Mouse (Mus musculus) MEL (cell line): ENCODE measurements at regions not wholly inside any gene's neighbourhood (a gene's known extent, or its start where the extent isn't known, plus 50 kb on each side); places are given as distances from the start of the nearest gene placed in this dataset.

Source experiments
- DNase-seq: peaks from one replicate; pipeline ENCODE4 v3.0.0; 2011; ENCODE audit warnings: low read depth, low spot score
- H3K27ac ChIP-seq: 2 replicates; pipeline ENCODE4 v1.5.1; 2012; ENCODE audit warnings: low read depth, mild to moderate bottlenecking, control low read depth, low read length, moderate library complexity; ENCODE audit not compliant: control insufficient read depth
- H3K27me3 ChIP-seq, 2 experiments: fragments of 150-350 bp in 1 of 2; sonication (generic) in 1 of 2; 2 replicates each; pipeline ENCODE4 v1.6.1; 2012; ENCODE audit warnings: low read length in 2 of 2, mild to moderate bottlenecking in 2 of 2, improper control_type of control experiment in 1 of 2, moderate library complexity in 1 of 2; ENCODE audit not compliant: insufficient read depth in 2 of 2, control insufficient read depth in 1 of 2
- H3K36me3 ChIP-seq, 2 experiments: 2 replicates each; pipeline ENCODE4 v1.6.1; 2012 to 2014; ENCODE audit warnings: low read length in 2 of 2, improper control_type of control experiment in 1 of 2, inconsistent platforms in 1 of 2, mild to moderate bottlenecking in 1 of 2; ENCODE audit not compliant: insufficient read depth in 2 of 2, control insufficient read depth in 1 of 2
- H3K4me1 ChIP-seq, 2 experiments: fragments of 150-350 bp in 1 of 2; sonication (generic) in 1 of 2; 2 replicates each; pipeline ENCODE4 v1.6.1; 2012; ENCODE audit warnings: low read length in 2 of 2, improper control_type of control experiment in 1 of 2, mild to moderate bottlenecking in 1 of 2; ENCODE audit not compliant: insufficient read depth in 2 of 2, control insufficient read depth in 1 of 2
- H3K4me3 ChIP-seq, 2 experiments: fragments of 150-350 bp in 1 of 2; sonication (generic) in 1 of 2; 2 replicates each; pipeline ENCODE4 v1.5.1; 2012; ENCODE audit warnings: low read depth in 2 of 2, low read length in 2 of 2, mild to moderate bottlenecking in 2 of 2, moderate library complexity in 2 of 2, control low read depth in 1 of 2, improper control_type of control experiment in 1 of 2; ENCODE audit not compliant: control insufficient read depth in 1 of 2, insufficient read depth in 1 of 2
- H3K79me2 ChIP-seq: 2 replicates; pipeline ENCODE4 v1.6.1; 2012; ENCODE audit warnings: mild to moderate bottlenecking, low read length, moderate library complexity; ENCODE audit not compliant: control insufficient read depth, poor library complexity, insufficient read depth
- H3K9ac ChIP-seq: 2 replicates; pipeline ENCODE4 v1.6.1; 2012; ENCODE audit warnings: low read depth, mild to moderate bottlenecking, control low read depth, low read length, moderate library complexity; ENCODE audit not compliant: control insufficient read depth, poor library complexity, severe bottlenecking
- H3K9me3 ChIP-seq: fragments of 150-350 bp; sonication (generic); replicated peaks from 2 replicates; pipeline ENCODE4 v1.6.1; 2012; ENCODE audit warnings: mild to moderate bottlenecking, low read length, improper control_type of control experiment, moderate library complexity; ENCODE audit not compliant: insufficient read depth
- CHD1 ChIP-seq: IDR thresholded peaks from 2 replicates; pipeline ENCODE4 v1.6.1; 2012; ENCODE audit warnings: low read depth, mild to moderate bottlenecking, inconsistent platforms, low read length, improper control_type of control experiment
- CTCF ChIP-seq, 3 experiments: IDR thresholded peaks in 2 of 3; conservative IDR thresholded peaks in 1 of 3; 2 replicates each; pipeline ENCODE4 v1.5.1; 2011 to 2012; ENCODE audit warnings: low read length in 3 of 3, low read depth in 2 of 3, mild to moderate bottlenecking in 2 of 3, improper control_type of control experiment in 1 of 3, inconsistent platforms in 1 of 3, mixed read lengths in 1 of 3, moderate library complexity in 1 of 3; ENCODE audit not compliant: control insufficient read depth in 1 of 3, insufficient read depth in 1 of 3, poor library complexity in 1 of 3, severe bottlenecking in 1 of 3
- E2F4 ChIP-seq: IDR thresholded peaks from 2 replicates; pipeline ENCODE4 v1.6.1; 2011; ENCODE audit warnings: low read depth, low read length, improper control_type of control experiment, borderline replicate concordance
- ELF1 ChIP-seq: IDR thresholded peaks from 2 replicates; pipeline ENCODE4 v1.6.1; 2014; ENCODE audit warnings: low read depth, mild to moderate bottlenecking, inconsistent platforms, low read length, improper control_type of control experiment, moderate library complexity
- EP300 ChIP-seq, 2 experiments: IDR thresholded peaks; 2 replicates each; pipeline ENCODE4 v1.6.1; 2011; ENCODE audit warnings: improper control_type of control experiment in 2 of 2, low read length in 2 of 2, low read depth in 1 of 2, mild to moderate bottlenecking in 1 of 2
- ETS1 ChIP-seq: IDR thresholded peaks from 2 replicates; pipeline ENCODE4 v1.6.1; 2012; ENCODE audit warnings: low read depth, mild to moderate bottlenecking, inconsistent platforms, low read length, improper control_type of control experiment, moderate library complexity
- MAFK ChIP-seq: IDR thresholded peaks from 2 replicates; pipeline ENCODE4 v1.6.1; 2011; ENCODE audit warnings: low read depth, mild to moderate bottlenecking, low read length, improper control_type of control experiment, borderline replicate concordance
- MAX ChIP-seq: IDR thresholded peaks from 2 replicates; pipeline ENCODE4 v1.6.1; 2011; ENCODE audit warnings: low read length, improper control_type of control experiment
- MAZ ChIP-seq: IDR thresholded peaks from 2 replicates; pipeline ENCODE4 v1.6.1; 2012; ENCODE audit warnings: low read depth, mild to moderate bottlenecking, inconsistent platforms, low read length, improper control_type of control experiment
- RAD21 ChIP-seq: IDR thresholded peaks from 2 replicates; pipeline ENCODE4 v1.6.1; 2011; ENCODE audit warnings: mild to moderate bottlenecking, low read depth, low read length, improper control_type of control experiment
- SIN3A ChIP-seq: IDR thresholded peaks from 2 replicates; pipeline ENCODE4 v1.6.1; 2012; ENCODE audit warnings: low read length, improper control_type of control experiment, inconsistent platforms
- TAL1 ChIP-seq: IDR thresholded peaks from 2 replicates; pipeline ENCODE4 v1.6.1; 2012; ENCODE audit warnings: mild to moderate bottlenecking, inconsistent platforms, low read length, moderate library complexity, mixed read lengths
- TBP ChIP-seq: IDR thresholded peaks from 2 replicates; pipeline ENCODE4 v1.8.0; 2011; ENCODE audit warnings: low read depth, low read length, improper control_type of control experiment
- TCF12 ChIP-seq: IDR thresholded peaks from 2 replicates; pipeline ENCODE4 v1.6.1; 2014; ENCODE audit warnings: low read depth, mild to moderate bottlenecking, inconsistent platforms, low read length, improper control_type of control experiment, moderate library complexity
- USF2 ChIP-seq, 2 experiments: IDR thresholded peaks; 2 replicates each; pipeline ENCODE4 v1.6.1; 2011 to 2012; ENCODE audit warnings: improper control_type of control experiment in 2 of 2, low read length in 2 of 2, borderline replicate concordance in 1 of 2, inconsistent platforms in 1 of 2, low read depth in 1 of 2, mild to moderate bottlenecking in 1 of 2; ENCODE audit not compliant: insufficient read depth in 1 of 2

GRCm38 (mm10) chr13:82265170-82265569, 482.3 kb downstream of the Cetn3 start:
- no peak overlapping the region for H3K9ac ChIP-seq
- H3K27ac ChIP-seq: no peak overlapping the region
- no peak overlapping the region for H3K4me3 ChIP-seq
- no peak for DNase-seq
- H3K4me1 ChIP-seq: no peaks in the 10 kb centered on the region
- H3K36me3 ChIP-seq: no peaks in the 10 kb centered on the region
- TF ChIP-seq MAFK (no peak), MAZ (no peak), CHD1 (no peak)
- H3K27me3 ChIP-seq: no peaks in the 10 kb centered on the region
- H3K9me3 ChIP-seq: no peaks in the 10 kb centered on the region
- no peaks in the 10 kb centered on the region for H3K79me2 ChIP-seq

- no peak for DNase-seq
- no peak overlapping the region for H3K4me3 ChIP-seq
Observed at GRCm38 (mm10) chr13:82265736-82266135, 482.9 kb downstream of the Cetn3 start.

GRCm38 (mm10) chr13:82274733-82275132, 491.9 kb downstream of the Cetn3 start:
- 0 out of 2 replicates have a peak, but pooled peaks have one; percentile 3 for TF ChIP-seq ETS1
- TF ChIP-seq EP300 (IDR thresholded peaks at IDR 0.05; ENCODE audit: low read depth in 1 of 2, low read length in 2 of 2): 0 out of 4 replicates have a peak, but pooled peaks of 1 of the 2 experiments have one; percentile 4
- 0 out of 2 replicates have a peak, but pooled peaks have one; percentile 8 for TF ChIP-seq TCF12
- TF ChIP-seq USF2 (IDR thresholded peaks at IDR 0.05; ENCODE audit: borderline replicate concordance in 1 of 2, insufficient read depth in 1 of 2, low read depth in 1 of 2, low read length in 2 of 2): no peak
- peak; percentile 10 for DNase-seq
- H3K9me3 ChIP-seq: no peaks in the 10 kb centered on the region
- no peaks in the 10 kb centered on the region for H3K36me3 ChIP-seq
- H3K4me3 ChIP-seq: no peak overlapping the region
- no peaks in the 10 kb centered on the region for H3K4me1 ChIP-seq
- no peaks in the 10 kb centered on the region for H3K27me3 ChIP-seq
- H3K9ac ChIP-seq: no peak overlapping the region
- no peaks in the 10 kb centered on the region for H3K79me2 ChIP-seq
- H3K27ac ChIP-seq: no peak overlapping the region

More at GRCm38 (mm10) chr13:82265736-82266135, 482.9 kb downstream of the Cetn3 start:
- no peaks in the 10 kb centered on the region for H3K36me3 ChIP-seq
- no peaks in the 10 kb centered on the region for H3K4me1 ChIP-seq
- no peak overlapping the region for H3K27ac ChIP-seq
- no peaks in the 10 kb centered on the region for H3K79me2 ChIP-seq
- H3K27me3 ChIP-seq: no peaks in the 10 kb centered on the region
- no peaks in the 10 kb centered on the region for H3K9me3 ChIP-seq
- TF ChIP-seq USF2 (IDR thresholded peaks at IDR 0.05; ENCODE audit: borderline replicate concordance in 1 of 2, insufficient read depth in 1 of 2, low read depth in 1 of 2, low read length in 2 of 2): no peak
- TF ChIP-seq CTCF (IDR thresholded peaks at IDR 0.05 in 2 of 3, conservative IDR thresholded peaks at IDR 0.05 in 1 of 3; ENCODE audit: control insufficient read depth in 1 of 3, insufficient read depth in 1 of 3, low read depth in 2 of 3, low read length in 3 of 3, poor library complexity in 1 of 3, severe bottlenecking in 1 of 3): no peak
- TF ChIP-seq, all 39 proteins: peak for 0
- no peak overlapping the region for H3K9ac ChIP-seq

- H3K79me2 ChIP-seq: no peaks in the 10 kb centered on the region
- H3K4me1 ChIP-seq: no peaks in the 10 kb centered on the region
- H3K36me3 ChIP-seq: no peaks in the 10 kb centered on the region
- no peaks in the 10 kb centered on the region for H3K27me3 ChIP-seq
- no peak overlapping the region for H3K27ac ChIP-seq
- TF ChIP-seq TCF12 (no peak), MAX (no peak), ELF1 (no peak), RAD21 (no peak), E2F4 (no peak), TAL1 (no peak), TBP (no peak), SIN3A (no peak)
- H3K9me3 ChIP-seq: no peaks in the 10 kb centered on the region
- H3K9ac ChIP-seq: no peak overlapping the region
- H3K4me3 ChIP-seq: no peak overlapping the region
- no peak for DNase-seq
Observed at GRCm38 (mm10) chr13:82276001-82276400, 493.1 kb downstream of the Cetn3 start.
